ENCODE assay signal across 12 mouse cellular contexts in the genomic region with DNA sequence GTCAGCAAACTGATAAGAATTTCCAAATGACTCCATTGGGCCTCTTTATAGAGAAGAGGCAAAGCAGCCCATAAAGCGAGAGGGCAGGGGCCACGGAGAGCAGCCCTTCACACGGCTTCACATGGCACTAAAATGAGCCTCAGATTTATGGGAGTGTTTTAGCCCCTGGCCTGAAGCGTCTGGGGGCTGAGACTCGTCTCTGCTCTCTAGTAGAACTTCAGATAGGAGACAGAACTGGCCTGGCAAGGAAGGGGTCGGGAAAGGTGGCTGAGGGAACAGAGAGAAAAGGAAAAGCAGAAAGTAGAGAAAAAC. TPM values are rescaled to one million over a fixed set of nuclear protein-coding genes. Genes with fewer than 3 reads are reported as not detected.
DNase-seq lines count a peak whose midpoint lies in the region; ATAC-seq and TF ChIP-seq lines count a peak whose summit lies in the region.
"Had no signal": no experiment of that assay in that cellular context is flagged by ENCODE, and none has a peak within 500 bp of the region (broad histone marks: within the 10 kb centered on the region; RNA-seq: fewer than 3 reads in every experiment).

No protein-coding gene starts in this region.

- DNase-seq in heart, embryonic 10.5 days (ENCODE audit: low spot score) = no peak
- no peak for DNase-seq in heart, adult 9 months (ENCODE audit: low spot score in 2 of 2)
- no peak for DNase-seq in lung, postnatal 0 days (ENCODE audit: low spot score)
- DNase-seq in limb, embryonic 10.5 days (ENCODE audit: low spot score) = no peak
- no peak for DNase-seq in heart, adult 2 months
- DNase-seq in layer of hippocampus, postnatal 25 days (ENCODE audit: extremely low spot score in 1 of 2, low spot score in 1 of 2) = no peak
- DNase-seq: adrenal gland, postnatal 36 days; cerebellum, adult 11-12 months had no signal

- peaks cover 3% of the 10 kb centered on the region; the same call in 1 of the 2 replicates for H3K36me3 ChIP-seq in heart, embryonic 10.5 days
- peaks cover 5% of the 10 kb centered on the region; the same call in 1 of the 2 replicates for H3K36me3 ChIP-seq in lung, embryonic 15.5 days
- H3K36me3 ChIP-seq in lung, postnatal 0 days (ENCODE audit: insufficient read depth, low read length) = no peaks in the 10 kb centered on the region
- H3K36me3 ChIP-seq in limb, embryonic 10.5 days = no peaks in the 10 kb centered on the region
- H3K36me3 ChIP-seq in stomach, embryonic 16.5 days (ENCODE audit: control insufficient read depth, insufficient read depth, low read length) = no peaks in the 10 kb centered on the region
- H3K36me3 ChIP-seq in heart, adult 2 months (ENCODE audit: control insufficient read depth, insufficient read depth, low read length) = no peaks in the 10 kb centered on the region

- no peak for TF ChIP-seq CTCF in lung, postnatal 0 days (IDR thresholded peaks at IDR 0.05)
- TF ChIP-seq CTCF in heart, adult 2 months (IDR thresholded peaks at IDR 0.05) = no peak

- peak overlapping the region; percentile 59 for H3K27ac ChIP-seq in heart, embryonic 10.5 days
- H3K27ac ChIP-seq in lung, embryonic 15.5 days = 0 out of 2 replicates have a peak overlapping the region, but pooled peaks have one; percentile 22
- no peak overlapping the region for H3K27ac ChIP-seq in lung, postnatal 0 days (ENCODE audit: low read length)
- peak overlapping the region; percentile 61 for H3K27ac ChIP-seq in limb, embryonic 10.5 days
- H3K27ac ChIP-seq in stomach, embryonic 16.5 days (ENCODE audit: low read length) = no peak overlapping the region
- no peak overlapping the region for H3K27ac ChIP-seq in heart, adult 2 months
- H3K27ac ChIP-seq: layer of hippocampus, adult 2 months had no signal

- WGBS in heart, embryonic 10.5 days = 40% methylated on average over 6 of the region's 6 CpGs
- 38% methylated on average over 6 of the region's 6 CpGs for WGBS in lung, embryonic 15.5 days
- 57% methylated on average over 6 of the region's 6 CpGs for WGBS in lung, postnatal 0 days
- 10% methylated on average over 6 of the region's 6 CpGs for WGBS in limb, embryonic 10.5 days
- 39% methylated on average over 6 of the region's 6 CpGs for WGBS in stomach, embryonic 16.5 days
- WGBS in heart, adult 2 months = 80% methylated on average over 6 of the region's 6 CpGs

- TF ChIP-seq POLR2A in heart, adult 2 months (IDR thresholded peaks at IDR 0.05; ENCODE audit: insufficient read depth, low read depth, low read length) = no peak

- H3K27me3 ChIP-seq in heart, embryonic 10.5 days (ENCODE audit: insufficient read depth, poor library complexity, severe bottlenecking) = no peaks in the 10 kb centered on the region
- no peaks in the 10 kb centered on the region for H3K27me3 ChIP-seq in lung, embryonic 15.5 days
- no peaks in the 10 kb centered on the region for H3K27me3 ChIP-seq in lung, postnatal 0 days (replicated peaks; ENCODE audit: insufficient read depth, low read length)
- peaks cover 74% of the 10 kb centered on the region for H3K27me3 ChIP-seq in limb, embryonic 10.5 days (ENCODE audit: low read depth, poor library complexity, severe bottlenecking)
- H3K27me3 ChIP-seq in stomach, embryonic 16.5 days (ENCODE audit: control insufficient read depth, insufficient read depth, low read length) = no peaks in the 10 kb centered on the region
- H3K27me3 ChIP-seq in heart, adult 2 months (ENCODE audit: control insufficient read depth, insufficient read depth, low read length) = no peaks in the 10 kb centered on the region

- no peak overlapping the region for H3K9ac ChIP-seq in lung, embryonic 15.5 days
- no peak overlapping the region for H3K9ac ChIP-seq in lung, postnatal 0 days (replicated peaks; ENCODE audit: low read depth)
- no peak overlapping the region for H3K9ac ChIP-seq in stomach, embryonic 16.5 days (ENCODE audit: low read length)
- no peak overlapping the region for H3K9ac ChIP-seq in heart, adult 2 months (ENCODE audit: low read depth, low read length)

- no peak overlapping the region for H3K4me2 ChIP-seq in lung, embryonic 15.5 days
- H3K4me2 ChIP-seq in lung, postnatal 0 days (replicated peaks; ENCODE audit: low read depth, low read length) = no peak overlapping the region
- H3K4me2 ChIP-seq in stomach, embryonic 16.5 days (ENCODE audit: low read depth, low read length) = no peak overlapping the region

- peaks cover 52% of the 10 kb centered on the region for H3K4me1 ChIP-seq in heart, embryonic 10.5 days
- peaks cover 33% of the 10 kb centered on the region for H3K4me1 ChIP-seq in lung, embryonic 15.5 days
- peaks cover 8% of the 10 kb centered on the region; the same call in 1 of the 2 replicates for H3K4me1 ChIP-seq in lung, postnatal 0 days (ENCODE audit: insufficient read depth, low read depth, low read length)
- H3K4me1 ChIP-seq in limb, embryonic 10.5 days = peaks cover 76% of the 10 kb centered on the region
- peaks cover 17% of the 10 kb centered on the region for H3K4me1 ChIP-seq in stomach, embryonic 16.5 days (ENCODE audit: control insufficient read depth, insufficient read depth, low read length)
- no peaks in the 10 kb centered on the region for H3K4me1 ChIP-seq in heart, adult 2 months (ENCODE audit: control insufficient read depth, insufficient read depth, low read length)

- H3K4me3 ChIP-seq in heart, embryonic 10.5 days = no peak overlapping the region
- H3K4me3 ChIP-seq in lung, embryonic 15.5 days = no peak overlapping the region
- H3K4me3 ChIP-seq in lung, postnatal 0 days (ENCODE audit: low read depth, low read length) = no peak overlapping the region
- H3K4me3 ChIP-seq in limb, embryonic 10.5 days = no peak overlapping the region
- H3K4me3 ChIP-seq in stomach, embryonic 16.5 days (replicated peaks; ENCODE audit: low read length) = no peak overlapping the region
- no peak overlapping the region for H3K4me3 ChIP-seq in heart, adult 2 months
- H3K4me3 ChIP-seq: layer of hippocampus, adult 2 months had no signal

- no peaks in the 10 kb centered on the region for H3K79me2 ChIP-seq in heart, adult 2 months (replicated peaks; ENCODE audit: control insufficient read depth, insufficient read depth, low read length)

- no peak for TF ChIP-seq EP300 in lung, postnatal 0 days (IDR thresholded peaks at IDR 0.05)
- no peak for TF ChIP-seq EP300 in heart, adult 2 months (IDR thresholded peaks at IDR 0.05; ENCODE audit: insufficient read depth, low read depth, low read length)

- no peak for ATAC-seq in lung, embryonic 15.5 days (ENCODE audit: borderline replicate concordance, extremely low read depth, low FRiP score, low TSS enrichment)
- ATAC-seq in lung, postnatal 0 days = no peak
- ATAC-seq in stomach, embryonic 16.5 days (ENCODE audit: insufficient read depth, low FRiP score) = 0 out of 2 replicates have a peak, but pooled peaks have one; percentile 27
- ATAC-seq: midbrain, embryonic 16.5 days had no signal

- no peaks in the 10 kb centered on the region for H3K9me3 ChIP-seq in heart, embryonic 10.5 days
- no peaks in the 10 kb centered on the region for H3K9me3 ChIP-seq in lung, embryonic 15.5 days
- H3K9me3 ChIP-seq in lung, postnatal 0 days (ENCODE audit: low read length) = no peaks in the 10 kb centered on the region
- H3K9me3 ChIP-seq in limb, embryonic 10.5 days (replicated peaks) = no peaks in the 10 kb centered on the region
- H3K9me3 ChIP-seq in stomach, embryonic 16.5 days (replicated peaks; ENCODE audit: control insufficient read depth, low read length) = no peaks in the 10 kb centered on the region

- intact Hi-C loops in heart, adult 2 months (cut with DNase I) = loop anchor here (10.0 kb wide), 1 partner anchor 565 kb away; no protein-coding TSS in a partner anchor

RNA-seq across cellular contexts. Expression of a gene that starts 42.5 kb away (rescaled TPM):
- 82.8 and 83.0 TPM in 2 replicates for polyA plus RNA-seq in heart, embryonic 10.5 days (2016; fragmentation: Nextera tagmentation; extraction: Ambion mirVana)
- polyA plus RNA-seq in lung, embryonic 15.5 days (2015; fragmentation: Nextera tagmentation; extraction: Ambion mirVana) = 125 and 134 TPM in 2 replicates
- 69.6 and 76.6 TPM in 2 replicates for polyA plus RNA-seq in lung, postnatal 0 days (2015; fragmentation: Nextera tagmentation; extraction: Ambion mirVana)
- polyA plus RNA-seq in limb, embryonic 10.5 days (2016; fragmentation: Nextera tagmentation; extraction: Ambion mirVana) = 70.0 and 79.1 TPM in 2 replicates
- 93.6 and 95.7 TPM in 2 replicates for polyA plus RNA-seq in stomach, embryonic 16.5 days (2015; fragmentation: Nextera tagmentation; extraction: Ambion mirVana)
- 10 to 100 TPM; 43.8 to 44.0 TPM for total RNA-seq in heart, adult 2 months (2021)
- 28.9 and 36.9 TPM in 2 replicates for polyA plus RNA-seq in heart, adult 2 months (2012; rRNA removed)
- 10 to 100 TPM; 50.2 to 51.0 TPM for total RNA-seq in layer of hippocampus, postnatal 25 days (2021)

Comparison
In these comparisons a context has a peak if more than half of its experiments do, and no peak if none do; other contexts are left out.
1. H3K27ac ChIP-seq: peak in heart, embryonic 10.5 days (single experiment), lung, embryonic 15.5 days (single experiment) and limb, embryonic 10.5 days (single experiment); none in lung, postnatal 0 days (single experiment), stomach, embryonic 16.5 days (single experiment) and heart, adult 2 months (single experiment).